Mouse (Mus musculus) urinary bladder, postnatal 14 days (tissue): ENCODE data around the gene Lzts2.

Experiments
- DNase-seq: peaks from one replicate; pipeline ENCODE4 v3.0.0; 2021; ENCODE audit warnings: low spot score

The Lzts2 gene

DNA sequence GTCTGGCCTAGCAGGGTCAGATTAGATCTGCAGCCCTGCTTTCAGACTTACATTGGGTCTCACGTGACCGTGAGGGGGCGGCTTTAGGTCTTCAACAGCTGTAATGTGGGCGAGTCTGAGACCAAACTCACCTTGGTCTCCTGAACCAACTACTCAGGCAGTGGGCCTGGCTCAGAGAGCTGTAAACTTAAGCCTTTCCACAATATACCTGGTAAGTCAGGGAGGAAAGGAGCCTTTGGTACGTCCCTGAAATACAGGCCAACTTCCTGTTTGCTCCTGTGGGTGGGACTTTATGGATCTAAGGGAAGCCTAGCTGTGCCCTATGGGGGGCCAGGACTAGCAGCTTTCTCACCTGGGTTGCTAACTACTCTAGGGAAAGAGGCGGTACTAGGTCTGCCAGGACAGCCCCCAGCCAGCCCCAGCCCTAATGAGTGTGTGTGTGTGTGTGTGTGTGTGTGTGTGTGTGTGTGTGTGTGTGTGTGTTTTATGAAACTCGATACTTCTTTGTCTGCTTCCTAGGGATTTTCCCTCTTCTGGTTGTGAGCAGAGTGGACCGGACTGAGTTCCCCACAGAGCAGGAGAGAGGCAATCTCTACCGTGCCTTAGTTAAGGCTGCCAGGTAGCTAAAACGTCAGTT lies at the start of gene Lzts2:
TSS of gene Lzts2 (plus strand) at position 80 of the 637 bp plus-strand sequence.
- DNase-seq = no peak

DNA sequence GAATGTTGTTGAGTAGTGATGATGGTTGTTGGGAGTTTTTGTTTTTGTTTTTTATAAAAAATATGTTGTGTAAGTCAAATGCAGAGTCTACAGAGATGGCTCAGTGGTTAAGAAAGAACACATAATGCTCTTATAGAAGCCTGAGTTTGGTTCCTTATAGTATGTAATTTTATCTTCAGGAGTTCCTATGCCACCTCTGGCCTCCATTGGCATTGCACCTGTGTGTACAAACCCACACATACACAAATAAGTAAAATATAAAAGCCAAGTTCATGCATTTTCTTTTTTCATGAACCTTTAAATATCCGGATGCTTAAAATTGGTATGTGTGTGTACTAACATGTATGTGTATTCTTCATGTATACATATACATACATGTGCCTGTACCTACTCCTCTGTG lies 48.2 kb upstream of the Lzts2 start:
- no peak for DNase-seq

DNA sequence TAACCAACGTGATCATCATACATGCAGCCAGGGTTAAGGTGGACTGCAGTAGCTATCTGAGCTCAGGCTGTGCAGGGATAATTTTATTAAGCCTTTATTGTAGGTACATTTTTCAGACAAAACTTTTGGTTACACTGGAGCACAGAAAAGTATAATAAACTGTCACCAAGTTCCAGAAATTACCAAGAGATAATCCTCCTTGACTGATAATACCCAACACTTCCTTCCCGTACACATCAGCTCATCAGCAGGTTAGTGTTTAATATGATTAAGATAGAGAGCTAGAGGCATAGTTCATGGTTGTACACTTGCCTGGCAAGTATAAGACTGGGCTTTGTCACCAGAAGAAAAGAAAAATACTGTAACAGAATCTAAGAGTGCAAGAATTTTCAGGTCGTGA lies 45.9 kb upstream of the Lzts2 start:
- DNase-seq = no peak

DNA sequence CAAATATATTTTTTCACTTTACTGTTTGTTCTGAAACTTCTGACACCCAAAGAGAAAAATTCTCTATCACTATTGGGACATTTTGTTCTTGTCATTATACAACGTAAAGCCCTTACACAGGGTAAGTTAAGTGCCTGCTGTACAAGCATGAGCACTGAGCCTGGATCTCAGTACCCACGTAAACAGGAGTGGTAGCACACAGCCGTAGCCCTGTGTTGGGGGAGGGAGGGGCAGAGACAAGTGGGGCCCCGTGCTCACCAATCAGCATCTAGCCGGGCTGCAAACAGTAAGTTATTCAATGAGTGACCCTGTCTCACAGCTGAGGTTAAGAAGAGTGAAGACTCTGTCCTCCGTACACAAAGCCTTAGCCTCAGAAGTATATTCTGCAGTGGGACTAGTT lies 37.6 kb upstream of the Lzts2 start:
- DNase-seq = no peak

GRCm38 (mm10) chr19:44977148-44977547 lies 37.1 kb upstream of the Lzts2 start:
- no peak for DNase-seq

DNA sequence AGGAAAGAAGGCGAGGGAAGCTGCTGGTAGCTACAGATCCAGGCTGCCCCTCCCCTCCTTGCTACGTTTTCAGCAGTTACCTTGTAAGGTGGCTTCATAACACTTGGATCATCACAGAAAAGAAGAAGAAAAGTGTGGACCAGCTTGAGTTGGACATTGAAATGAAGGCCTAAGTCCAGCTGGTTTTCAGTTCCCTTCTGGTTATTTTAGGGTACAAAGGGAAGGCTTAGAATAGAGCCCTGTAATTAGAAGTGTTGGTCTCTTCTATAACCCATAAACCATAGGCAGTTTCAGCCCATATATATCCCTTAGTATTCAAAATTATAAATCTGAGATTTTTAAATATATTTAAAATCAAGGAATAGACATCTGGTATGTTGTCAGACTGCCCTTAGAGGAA lies 33.4 kb upstream of the Lzts2 start:
- DNase-seq = no peak

DNA sequence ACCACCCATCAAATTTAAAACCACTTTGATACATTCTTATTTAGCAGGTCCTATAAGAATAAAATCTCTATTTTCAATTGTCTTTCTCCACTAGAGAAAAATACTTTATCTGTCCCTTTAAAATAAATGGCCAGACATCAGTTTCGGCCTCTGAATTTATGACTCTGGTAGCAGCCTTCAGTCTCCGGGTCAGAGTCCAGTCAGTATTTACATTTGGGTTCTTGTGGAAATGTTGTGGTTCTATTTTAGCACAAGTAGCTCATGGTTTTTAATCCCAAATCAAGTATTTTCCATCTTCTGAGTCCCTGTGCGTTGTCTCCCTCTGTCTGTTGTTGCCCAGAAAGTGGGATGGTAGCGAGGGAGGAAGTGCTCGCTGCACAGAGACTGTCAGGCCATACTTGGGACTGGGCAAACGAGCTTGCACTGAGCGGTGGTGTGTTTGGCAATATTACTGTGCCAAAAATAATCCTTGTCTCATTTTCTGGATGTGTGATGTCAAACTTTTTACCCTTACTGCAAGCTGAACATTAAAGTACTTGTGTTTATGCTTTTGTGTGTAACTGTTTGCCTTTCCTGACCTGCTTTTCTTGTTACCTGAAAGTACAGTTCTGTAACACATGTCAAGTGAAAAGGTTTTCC lies 31.6 kb upstream of the Lzts2 start:
- no peak for DNase-seq

DNA sequence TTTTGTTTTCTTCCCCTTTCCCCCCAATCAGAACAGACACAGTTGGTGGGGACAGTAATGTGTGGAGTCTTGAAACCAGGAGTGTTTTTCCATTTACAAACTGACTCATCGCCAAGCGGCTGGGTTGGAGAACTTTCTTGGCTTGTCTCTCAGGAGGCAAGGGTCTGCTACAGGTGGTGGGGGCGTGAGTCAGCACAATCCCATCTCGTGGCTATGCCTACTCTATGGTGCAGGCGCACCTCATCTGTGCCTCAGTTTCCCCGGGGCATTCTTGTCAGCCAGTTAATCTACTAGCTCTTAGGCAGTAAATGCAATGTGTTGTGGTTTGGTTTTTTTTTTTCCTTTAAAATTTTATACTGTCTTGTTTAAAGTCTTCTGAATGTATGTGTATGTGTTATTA lies 30.8 kb upstream of the Lzts2 start:
- DNase-seq = no peak

DNA sequence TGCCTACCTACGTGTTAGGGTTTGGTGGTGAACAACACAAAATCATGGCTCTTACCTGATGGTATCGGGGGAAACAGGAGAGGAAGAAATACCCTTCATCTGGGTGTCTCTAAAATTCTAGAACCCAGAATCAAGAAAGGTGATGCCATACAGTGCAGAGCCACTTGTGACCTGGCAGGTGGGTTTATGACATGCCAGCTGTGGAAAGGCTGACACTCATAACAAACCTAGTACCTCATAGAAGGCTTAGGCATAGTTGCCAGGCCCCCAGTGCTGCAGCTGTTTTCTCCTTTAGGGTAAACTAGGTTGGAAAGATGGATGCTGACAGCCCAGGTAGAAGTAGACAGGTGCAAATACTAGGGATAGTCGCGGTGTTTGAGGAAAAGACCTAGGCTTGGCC lies 29.8 kb upstream of the Lzts2 start:
- no peak for DNase-seq

GRCm38 (mm10) chr19:44985159-44985988 lies 28.8 kb upstream of the Lzts2 start:
- no peak for DNase-seq

DNA sequence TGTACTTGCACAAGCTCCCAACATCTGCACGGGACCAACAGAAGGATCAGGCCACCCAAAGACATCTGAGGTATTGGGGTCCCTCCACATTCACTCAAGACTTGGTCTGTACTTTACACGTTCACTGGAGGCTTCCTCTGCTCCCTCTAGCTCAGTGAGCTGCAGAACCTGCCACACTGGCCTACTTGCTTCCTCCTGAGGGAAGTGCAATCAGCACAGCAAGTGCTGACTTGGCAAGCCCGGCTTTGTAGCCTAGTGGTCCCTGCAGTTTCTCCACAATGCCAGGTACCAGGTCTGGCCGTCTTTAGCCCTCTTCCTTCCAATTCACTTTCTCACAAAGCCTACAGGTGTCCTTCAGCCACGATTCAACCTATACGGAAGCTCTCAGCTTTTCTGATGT lies 27.2 kb upstream of the Lzts2 start:
- peak; percentile 64 for DNase-seq

- DNase-seq = no peak
Observed at GRCm38 (mm10) chr19:44987851-44988250, 26.4 kb upstream of the Lzts2 start.

DNA sequence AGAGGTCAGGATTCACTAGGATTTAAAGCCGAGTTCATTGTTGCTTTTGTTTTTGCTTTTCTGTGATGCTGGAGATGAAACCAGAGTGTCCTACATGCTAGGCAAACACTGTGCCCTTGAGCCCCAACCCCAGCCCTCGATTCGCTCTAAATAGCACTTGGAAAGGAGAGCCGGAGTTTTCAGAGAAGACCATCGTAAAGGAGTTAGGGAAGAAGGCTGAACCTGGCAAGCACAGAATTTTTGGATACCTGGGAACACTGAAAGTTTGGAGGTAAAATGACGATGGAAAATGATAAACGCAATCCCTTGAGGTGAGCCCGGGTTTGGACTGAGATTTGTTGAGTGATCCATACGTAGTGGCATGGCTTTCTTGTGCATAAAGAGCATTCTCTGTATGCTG lies 25.9 kb upstream of the Lzts2 start:
- no peak for DNase-seq

DNA sequence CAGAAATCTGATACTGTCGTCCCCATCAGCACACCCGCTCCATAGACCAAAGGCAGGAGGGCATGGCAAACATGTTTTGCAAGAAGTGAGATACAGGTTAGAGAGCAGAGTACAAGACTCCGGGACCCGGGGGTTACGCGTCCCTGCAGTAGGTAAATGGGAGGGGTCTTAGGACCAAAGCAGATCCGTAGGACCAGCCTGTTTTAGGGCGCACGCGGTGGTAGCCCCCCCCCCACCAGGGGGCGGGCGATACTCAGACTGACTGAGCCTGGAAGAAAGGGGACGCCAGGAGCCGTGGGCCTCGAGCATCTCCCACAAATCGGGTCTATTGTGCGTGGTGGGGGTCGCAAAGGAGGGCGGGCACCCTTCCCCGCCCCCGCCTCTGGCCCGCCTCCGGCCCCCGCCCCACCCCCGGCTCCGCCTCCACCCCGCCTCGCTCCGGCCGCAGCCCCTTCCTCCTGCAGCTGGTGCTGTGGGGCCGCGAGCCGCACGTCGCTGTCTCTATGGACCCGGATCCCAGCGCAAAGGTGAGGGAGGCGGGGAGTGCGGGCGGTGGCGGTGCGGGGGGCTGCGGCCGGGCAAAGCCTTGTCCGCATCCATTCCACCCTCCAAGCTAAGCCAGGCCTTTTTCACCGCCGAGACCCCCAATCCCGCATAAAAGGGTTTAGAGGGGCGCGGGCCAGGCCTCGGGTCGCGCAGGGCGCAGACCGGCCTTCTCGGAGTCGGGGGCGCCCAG lies 25.2 kb upstream of the Lzts2 start, which contains the start of gene Sema4g:
TSS of gene Sema4g (plus strand) at position 271 of the 736 bp plus-strand sequence.
- peak; percentile 33 for DNase-seq

DNA sequence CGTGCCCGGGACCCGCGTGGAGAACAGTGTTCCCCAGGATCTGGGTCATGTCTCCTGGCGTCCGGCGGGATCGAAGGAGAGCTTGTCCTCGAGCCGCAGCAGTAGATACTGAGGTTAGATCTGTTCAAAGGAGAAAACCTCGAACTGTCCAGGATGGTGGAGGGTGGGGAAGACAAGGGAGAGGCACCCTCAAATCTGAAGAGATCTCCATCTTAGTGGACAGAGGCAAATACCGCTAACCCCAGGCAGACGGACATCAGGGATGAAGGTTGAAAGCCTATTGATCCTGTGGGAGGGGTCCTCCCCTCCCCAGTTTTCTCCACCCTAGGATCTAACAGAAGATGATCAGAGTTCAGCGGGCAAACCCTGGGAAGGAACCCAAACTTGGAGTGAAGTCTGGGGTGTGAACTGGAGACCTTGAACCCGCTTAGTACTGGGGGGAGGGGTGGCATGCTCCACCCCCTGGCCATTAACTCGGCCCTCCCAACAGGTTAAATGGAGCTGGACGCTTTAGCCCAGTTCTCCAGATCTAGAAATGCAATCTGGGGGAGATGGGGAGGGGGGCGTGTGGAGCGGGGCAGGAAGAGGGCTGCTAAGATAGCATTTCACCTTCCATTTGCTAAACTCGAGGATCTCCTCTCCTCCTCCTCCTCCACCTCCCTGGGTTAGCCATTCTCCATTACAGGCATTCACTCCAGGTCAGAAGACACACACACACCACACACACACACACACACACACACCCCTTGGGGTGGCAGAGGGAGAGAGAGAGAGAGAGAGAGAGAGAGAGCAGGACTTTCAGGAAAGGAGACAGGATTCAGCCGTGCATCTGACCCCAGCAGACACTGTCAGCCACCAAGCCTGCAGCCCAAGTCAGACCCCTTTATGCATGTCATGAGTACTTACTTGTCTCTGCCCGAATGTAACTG lies 24.4 kb upstream of the Lzts2 start:
- DNase-seq = no peak

DNA sequence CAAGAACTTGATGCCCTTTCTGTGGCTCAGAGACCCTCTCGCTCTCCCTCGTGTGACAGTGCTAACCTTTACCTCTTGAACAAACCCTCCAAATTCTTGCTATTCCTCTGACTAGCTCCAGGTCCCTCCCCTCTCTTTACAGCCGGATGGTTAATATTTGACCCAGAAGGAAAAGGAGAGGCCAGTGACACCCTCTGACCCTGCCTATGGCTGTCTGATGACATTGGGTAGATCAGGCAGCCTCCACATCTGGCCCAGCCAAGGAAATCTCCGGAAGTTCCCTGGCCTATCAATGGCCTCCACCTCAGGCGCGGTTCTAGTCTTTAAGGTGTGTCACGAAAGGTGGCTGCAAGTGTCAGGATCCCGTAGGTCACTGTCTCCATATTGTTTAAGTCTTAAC lies 23.2 kb upstream of the Lzts2 start:
- no peak for DNase-seq

DNA sequence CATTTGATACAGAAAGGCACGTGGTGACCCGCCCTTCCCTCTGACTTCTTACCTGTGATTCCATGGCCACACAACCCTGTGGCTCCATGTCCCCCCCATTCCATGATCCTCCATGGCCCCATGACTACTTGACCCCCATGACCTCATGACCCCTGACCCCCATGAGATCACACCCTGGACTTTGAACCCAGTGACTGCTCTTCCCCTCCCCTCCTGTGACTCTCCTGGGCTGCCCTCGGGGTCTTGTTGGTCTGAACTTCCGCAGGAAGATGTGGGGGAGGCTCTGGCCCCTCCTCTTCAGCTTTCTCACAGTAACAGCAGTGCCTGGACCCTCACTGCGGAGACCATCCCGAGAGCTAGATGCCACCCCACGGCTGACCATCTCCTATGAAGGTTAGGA lies 22.0 kb upstream of the Lzts2 start:
- no peak for DNase-seq

DNA sequence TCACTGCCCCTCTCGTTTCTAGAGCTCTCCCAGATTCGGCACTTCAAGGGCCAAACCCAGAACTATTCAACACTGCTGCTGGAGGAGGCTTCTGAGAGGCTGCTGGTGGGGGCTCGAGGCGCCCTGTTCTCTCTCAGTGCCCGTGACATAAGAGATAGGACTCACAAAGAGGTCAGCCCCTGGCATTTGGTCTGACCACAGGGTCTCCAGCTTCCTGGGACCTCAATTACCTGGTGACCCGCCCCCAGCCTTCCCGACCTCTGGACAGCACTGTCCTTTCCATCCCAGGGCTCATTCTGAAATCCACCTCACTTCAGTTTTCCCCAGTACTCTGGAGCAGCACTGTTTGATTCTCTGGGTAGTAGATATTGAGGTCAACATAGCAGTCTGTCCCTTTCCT lies 21.5 kb upstream of the Lzts2 start:
- DNase-seq = no peak

DNA sequence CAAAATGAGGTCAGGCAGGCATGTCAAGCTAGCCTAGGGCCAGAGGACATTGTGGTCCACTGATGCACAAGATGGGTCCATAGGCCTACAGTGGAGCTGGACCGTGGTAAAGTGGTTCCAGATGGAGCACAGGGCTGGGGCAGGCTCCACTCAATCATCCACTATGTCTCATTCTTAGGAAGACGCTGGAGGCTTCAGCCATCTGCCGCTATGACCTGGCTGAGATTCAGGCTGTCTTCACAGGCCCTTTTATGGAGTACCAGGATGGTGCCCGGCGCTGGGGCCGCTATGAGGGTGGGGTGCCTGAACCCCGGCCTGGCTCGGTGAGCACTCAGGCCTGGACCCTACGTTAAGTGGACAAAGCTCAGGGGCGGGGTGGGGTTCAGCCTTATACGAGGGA lies 16.4 kb upstream of the Lzts2 start:
- no peak for DNase-seq

DNA sequence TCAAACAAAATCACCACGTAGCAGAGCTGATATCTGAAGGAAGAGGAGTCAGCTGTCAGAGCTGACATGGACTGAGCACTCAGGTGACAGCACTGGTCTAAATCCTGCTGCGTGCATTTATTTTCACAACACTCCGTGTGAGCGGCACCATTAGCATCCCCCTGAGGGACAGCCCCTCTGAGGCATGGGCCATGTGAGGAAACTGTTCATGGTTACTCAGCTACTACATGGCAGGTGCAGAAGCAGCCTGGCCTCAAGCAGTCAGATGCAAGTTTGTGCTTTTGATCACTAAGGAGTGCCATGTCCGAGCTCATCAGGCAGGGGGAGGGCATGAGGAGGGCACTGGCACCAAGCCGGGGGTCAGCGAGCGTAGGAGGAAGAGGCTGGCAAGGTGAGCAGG lies 14.6 kb upstream of the Lzts2 start:
- DNase-seq = no peak

DNA sequence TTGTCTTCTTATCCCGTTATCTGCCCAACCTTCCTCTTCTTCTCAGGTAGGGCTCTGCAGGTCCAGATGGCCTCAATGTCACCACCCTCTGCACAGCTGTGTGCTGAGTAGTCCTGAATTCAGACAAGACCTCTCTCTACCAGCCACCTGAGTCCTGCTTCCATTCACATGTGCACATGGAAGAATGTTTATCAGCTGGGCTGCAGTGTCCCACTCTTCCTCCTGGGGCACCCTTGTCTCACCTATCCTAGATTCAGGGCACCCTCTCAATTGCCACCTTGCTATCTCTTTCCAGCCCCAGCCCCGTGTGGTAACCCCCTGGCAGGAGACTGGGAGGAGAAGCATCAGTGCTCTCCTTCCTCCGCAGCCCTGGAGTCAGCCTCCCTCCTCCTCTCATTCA lies 11.9 kb upstream of the Lzts2 start:
- no peak for DNase-seq
